Mouse (Mus musculus) bone marrow macrophage, adult 2 months (primary cell): ENCODE measurements around the gene Ndc1.

Experiments
- CTCF ChIP-seq: IDR thresholded peaks from 2 replicates; pipeline ENCODE4 v1.5.1; 2012; ENCODE audit warnings: low read depth, mild to moderate bottlenecking, low read length, moderate library complexity
- POLR2A ChIP-seq: IDR thresholded peaks from 2 replicates; pipeline ENCODE4 v1.6.1; 2012; ENCODE audit warnings: mild to moderate bottlenecking, low read depth, low read length, borderline replicate concordance

GRCm38 (mm10) chr4:107433998-107434355 lies 66.4 kb downstream of the Ndc1 start:
- TF ChIP-seq POLR2A (no peak), CTCF (no peak)
